Mouse (Mus musculus) kidney, postnatal 4 days (tissue): ENCODE results near the gene Pmfbp1.
"Not testable (repeated sequence)": the region's sequence is repeated elsewhere in the genome, so short reads cannot be mapped to it uniquely, and the experiment has no call there.

Experiments
- DNase-seq, 2 experiments: peaks; one replicate each; pipeline ENCODE4 v3.0.0; 2021; ENCODE audit warnings: mixed read lengths in 2 of 2

The Pmfbp1 gene

DNA sequence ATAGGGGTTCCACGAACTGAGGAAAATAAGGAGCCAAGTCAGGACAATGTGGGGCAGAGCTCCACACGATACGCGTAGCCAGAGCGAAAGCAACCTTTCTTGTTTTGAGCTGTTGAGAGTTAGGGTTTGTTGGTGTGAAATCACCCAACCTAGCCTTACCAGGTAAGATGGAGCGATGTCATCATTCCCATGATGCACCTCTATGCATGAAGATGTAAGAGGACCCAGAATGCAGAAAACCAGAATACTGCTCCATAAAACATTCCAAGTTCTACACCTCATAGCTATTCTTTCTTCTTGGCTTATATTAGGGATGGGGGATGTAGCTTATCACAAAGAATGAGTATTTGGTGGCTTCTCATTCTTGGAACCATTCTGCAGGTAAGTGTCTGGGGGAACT is at the start of gene Pmfbp1:
Gene Pmfbp1 (plus strand): TSS at position 301 of the 400 bp plus-strand sequence.
- no peak for DNase-seq

DNA sequence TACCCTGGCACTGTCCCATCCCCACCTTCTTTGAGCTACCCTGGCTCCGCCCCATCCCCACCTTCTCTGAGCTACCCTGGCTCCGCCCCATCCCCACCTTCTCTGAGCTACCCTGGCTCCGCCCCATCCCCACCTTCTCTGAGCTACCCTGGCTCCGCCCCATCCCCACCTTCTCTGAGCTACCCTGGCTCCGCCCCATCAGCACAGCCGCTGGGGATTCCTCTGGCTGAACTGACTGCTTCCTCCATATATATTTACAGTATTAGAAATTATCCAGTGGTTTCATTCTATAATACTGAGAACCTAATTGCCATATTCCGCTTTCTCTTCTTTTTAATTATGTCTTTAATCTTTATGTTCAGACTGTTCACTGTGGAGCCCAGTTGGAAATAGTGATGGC is 46.9 kb upstream of the Pmfbp1 start:
- DNase-seq: not testable (repeated sequence)

- DNase-seq: no peak
These were observed 42.8 kb upstream of the Pmfbp1 start for GRCm38 (mm10) chr8:109451000-109451399.

GRCm38 (mm10) chr8:109455113-109455512 is 38.7 kb upstream of the Pmfbp1 start:
- peak; percentile 42 to 54 for DNase-seq

GRCm38 (mm10) chr8:109457387-109457786 is 36.4 kb upstream of the Pmfbp1 start:
- no peak for DNase-seq

GRCm38 (mm10) chr8:109458580-109458979 is 35.2 kb upstream of the Pmfbp1 start:
- DNase-seq: peak; percentile 21 to 54

DNA sequence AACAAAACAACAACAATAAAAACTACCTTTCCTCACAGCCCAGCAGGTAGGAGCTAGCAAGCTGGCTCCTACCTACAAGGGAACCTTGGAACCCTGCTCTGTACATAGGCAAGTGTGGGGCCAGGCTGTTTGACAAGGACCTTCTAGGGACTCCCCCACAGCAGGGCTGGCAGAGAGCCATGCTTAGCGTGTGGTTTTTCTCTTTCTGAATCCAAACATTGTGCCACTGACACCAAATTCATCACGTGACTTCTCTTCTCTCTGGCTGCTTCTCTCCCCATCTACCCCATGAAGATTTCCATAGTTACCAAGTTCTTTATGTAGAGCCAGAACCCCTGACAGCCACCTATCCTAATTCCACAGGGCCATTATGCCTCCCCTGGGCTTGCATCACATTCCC is 30.8 kb upstream of the Pmfbp1 start:
- peak; percentile 26 to 28 for DNase-seq

GRCm38 (mm10) chr8:109463677-109464313 is 30.0 kb upstream of the Pmfbp1 start:
- DNase-seq: no peak

DNA sequence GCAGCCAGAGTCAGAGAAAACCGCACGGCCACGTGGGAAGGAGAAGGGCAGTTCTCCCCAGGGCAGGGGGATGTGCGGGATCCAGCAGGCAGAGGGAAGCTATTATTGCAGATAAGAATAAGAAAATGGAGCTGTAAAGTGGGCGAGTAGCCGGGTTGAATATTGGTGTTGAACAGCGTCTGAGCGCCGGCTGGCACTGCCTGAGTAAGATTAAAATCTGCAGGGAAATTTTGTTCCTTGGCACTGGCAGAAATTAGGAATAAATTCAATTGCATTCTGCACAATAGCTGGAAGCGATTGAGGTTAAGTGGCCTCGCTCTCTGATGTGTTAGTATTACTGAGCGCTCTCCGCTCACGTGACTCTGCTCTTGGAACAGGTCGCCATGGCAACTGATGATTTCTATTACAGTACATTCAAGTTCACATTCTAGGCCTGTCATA is 29.4 kb upstream of the Pmfbp1 start:
- peak in 1 of 2 experiments; percentile 22 for DNase-seq

DNA sequence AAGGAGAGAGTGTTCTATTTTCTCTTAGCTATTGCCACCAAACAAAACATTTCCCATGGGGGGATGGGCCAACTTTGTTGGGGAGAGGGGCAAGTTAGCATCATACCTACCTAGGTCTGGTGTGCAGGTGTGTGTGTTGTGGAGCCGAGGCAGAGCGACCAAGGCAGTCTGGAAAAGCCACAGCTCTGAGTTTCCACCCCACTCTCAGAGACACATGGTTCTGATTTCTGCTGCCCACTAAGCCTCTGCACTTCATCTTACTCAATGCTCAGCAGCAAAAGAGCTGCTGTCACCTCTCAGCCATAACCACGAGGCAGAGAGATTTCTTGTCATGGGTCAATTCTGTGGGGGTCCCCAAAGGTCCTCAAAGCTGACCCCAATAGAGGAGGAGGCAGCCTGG is 28.8 kb upstream of the Pmfbp1 start:
- no peak for DNase-seq

DNA sequence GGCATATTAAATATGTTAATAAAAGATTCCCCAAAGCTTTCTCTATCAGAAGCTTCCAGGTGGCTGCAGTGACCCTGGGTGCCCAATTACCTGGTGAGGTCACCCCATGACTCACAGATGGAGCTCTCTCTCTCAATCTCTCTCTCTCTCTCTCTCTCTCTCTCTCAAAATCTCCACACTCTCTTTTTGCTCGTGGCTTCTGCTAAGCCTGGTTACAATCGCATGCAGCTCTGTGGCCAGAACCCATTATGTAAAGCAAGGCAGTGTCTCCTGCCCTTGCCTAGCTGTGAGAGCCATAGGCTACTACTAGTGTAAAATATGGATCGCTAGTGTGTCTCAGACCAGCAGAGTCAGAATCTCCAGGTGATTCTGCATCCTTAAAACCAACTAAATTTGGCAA is 28.1 kb upstream of the Pmfbp1 start:
- no peak for DNase-seq

- DNase-seq: no peak
These were observed 26.3 kb upstream of the Pmfbp1 start for GRCm38 (mm10) chr8:109467516-109467915.

- no peak for DNase-seq
These were observed 25.7 kb upstream of the Pmfbp1 start for GRCm38 (mm10) chr8:109468112-109468511.

- DNase-seq: no peak
These were observed 22.0 kb upstream of the Pmfbp1 start for GRCm38 (mm10) chr8:109471876-109472275.

- no peak for DNase-seq
These were observed 21.4 kb upstream of the Pmfbp1 start for GRCm38 (mm10) chr8:109472400-109472799.

GRCm38 (mm10) chr8:109474442-109475121 is 19.2 kb upstream of the Pmfbp1 start:
- no peak for DNase-seq

DNA sequence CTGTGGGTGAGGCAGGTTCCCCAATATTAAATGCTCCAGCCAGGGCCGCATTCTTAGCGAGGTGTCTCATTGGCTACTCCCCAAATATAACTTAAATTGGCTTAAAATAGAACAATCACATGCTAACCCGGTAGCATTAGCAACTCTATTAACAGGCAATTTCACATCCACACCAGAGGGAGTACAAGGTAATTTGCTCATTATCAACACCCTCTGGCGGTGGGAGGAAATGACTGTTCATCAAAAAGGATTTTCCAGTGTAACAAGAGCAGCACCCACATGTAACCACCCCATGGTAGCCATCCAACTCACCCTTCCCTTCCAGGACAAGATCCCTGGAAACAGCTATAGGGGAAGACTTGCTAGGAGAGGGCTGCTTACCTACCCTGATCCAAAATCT is 18.4 kb upstream of the Pmfbp1 start:
- no peak for DNase-seq

DNA sequence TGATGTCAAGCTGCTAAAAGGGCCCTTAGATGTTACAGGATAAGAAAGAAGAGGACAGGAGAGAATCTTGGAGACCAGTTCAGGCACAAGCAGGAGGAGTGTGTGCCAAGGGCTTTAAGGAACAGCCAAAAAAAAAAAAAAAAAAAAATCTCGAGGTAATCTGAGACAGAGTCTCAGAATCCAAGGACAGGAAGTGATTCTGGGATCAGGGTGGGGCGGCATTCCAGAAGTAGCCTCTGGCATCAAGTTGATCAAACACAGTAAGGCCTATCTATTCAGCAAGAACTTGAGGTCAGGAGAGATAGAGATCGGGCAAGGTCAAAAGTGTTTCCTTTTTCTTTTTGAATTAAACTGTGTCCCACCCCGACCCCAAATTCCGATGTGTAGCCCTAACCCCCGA is 15.2 kb upstream of the Pmfbp1 start:
- DNase-seq: no peak

DNA sequence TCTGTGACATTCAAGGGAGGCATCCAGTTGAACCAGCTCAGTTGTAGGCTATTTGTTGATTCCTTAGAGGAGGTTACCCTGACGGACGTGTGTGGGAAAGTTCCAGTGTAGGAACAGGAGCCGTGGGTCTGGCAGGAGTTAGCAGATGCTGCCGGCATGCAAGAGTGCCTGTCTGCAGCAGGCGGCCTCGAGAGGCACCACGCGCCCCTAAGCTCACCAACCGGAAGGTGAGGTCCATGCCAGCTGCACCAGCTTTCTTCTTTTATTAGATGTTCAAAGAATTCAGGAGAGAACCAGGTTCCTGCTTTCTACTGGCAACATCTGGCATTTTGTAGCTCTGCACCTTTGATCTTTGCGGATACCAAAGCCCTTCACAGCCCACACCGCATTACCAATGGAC is 9.1 kb upstream of the Pmfbp1 start:
- no peak for DNase-seq

GRCm38 (mm10) chr8:109485530-109485929 is 8.3 kb upstream of the Pmfbp1 start:
- DNase-seq: no peak

DNA sequence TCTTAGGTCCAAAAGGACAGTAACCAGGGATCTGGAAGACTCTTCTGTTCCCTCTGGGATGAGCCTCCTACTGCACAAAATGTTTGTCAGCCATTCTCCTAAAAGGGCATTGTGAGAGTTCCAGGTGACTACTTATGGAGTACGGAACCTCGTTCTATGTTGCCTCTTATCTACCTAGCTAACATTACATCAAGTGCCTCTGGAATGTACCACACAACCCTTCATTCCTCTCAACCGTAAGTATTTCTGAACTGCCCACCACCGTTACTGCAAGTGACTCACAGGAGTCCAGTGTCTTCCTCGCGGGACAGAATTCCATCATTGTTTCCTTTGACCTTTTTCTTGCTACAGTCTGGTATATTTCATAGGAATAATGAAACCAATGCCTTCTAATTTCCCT is 1.0 kb upstream of the Pmfbp1 start:
- no peak for DNase-seq

DNA sequence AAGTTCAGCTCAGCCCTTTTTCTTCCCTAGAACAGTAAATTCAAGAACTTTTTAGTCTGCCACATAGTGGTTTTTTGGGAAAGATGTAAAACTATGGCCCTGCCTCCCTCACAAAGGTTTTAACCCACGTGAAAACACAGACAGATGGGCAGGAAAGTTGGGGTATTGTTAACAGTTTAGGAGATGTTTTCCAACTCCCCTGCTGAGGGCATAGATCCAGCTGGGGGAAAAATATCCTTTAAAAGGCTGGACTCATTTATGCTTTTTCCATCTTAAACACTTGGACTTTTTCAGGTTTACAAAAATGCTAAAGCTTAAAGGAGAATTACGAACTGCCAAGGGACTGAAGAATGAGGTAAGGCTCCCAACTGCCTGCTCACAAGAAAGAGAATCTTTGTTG is 774 bp downstream of the Pmfbp1 start:
- no peak for DNase-seq

DNA sequence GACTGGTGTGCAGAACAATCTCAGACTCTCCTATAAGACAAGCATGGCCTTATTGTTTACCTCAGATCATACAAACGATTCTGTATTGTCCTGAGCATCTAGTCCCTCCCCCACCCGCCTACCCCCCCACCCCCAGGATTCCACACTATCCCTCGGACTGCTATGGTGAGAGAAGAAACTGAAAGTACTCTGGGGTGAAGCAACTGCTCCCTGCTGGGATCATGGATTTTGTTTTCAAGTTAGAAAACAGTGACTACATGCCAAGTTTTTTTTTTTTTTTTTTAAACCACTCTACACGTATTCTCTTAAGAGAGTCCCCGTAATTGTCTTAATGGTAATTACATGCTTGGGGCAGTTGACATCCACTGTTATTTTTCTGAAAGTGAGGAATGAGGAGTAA is 3.6 kb downstream of the Pmfbp1 start:
- no peak for DNase-seq

- DNase-seq: peak; percentile 8 to 18
These were observed 5.3 kb downstream of the Pmfbp1 start for GRCm38 (mm10) chr8:109499009-109499717.
